Mouse (Mus musculus): ENCODE measurements around the gene Filip1l. TPM values are rescaled to one million over a fixed set of nuclear protein-coding genes. Genes with fewer than 3 reads are reported as not detected.

Gene Filip1l
- polyA plus RNA-seq, 1 experiment from 2014 or later: 2.2 TPM

GRCm38 (mm10) chr16:57398387-57399214, 45.7 kb downstream of the Filip1l start:
- H3K9me3 ChIP-seq (replicated peaks; ENCODE audit: control insufficient read depth, low read length, poor library complexity, severe bottlenecking): no peaks in the 10 kb centered on the region
- H3K4me1 ChIP-seq (ENCODE audit: control insufficient read depth, insufficient read depth, low read length): no peaks in the 10 kb centered on the region
- ATAC-seq: peak; percentile 61; the same call in 1 of the 2 replicates
- H3K27me3 ChIP-seq (ENCODE audit: control insufficient read depth, insufficient read depth, low read depth, low read length): no peaks in the 10 kb centered on the region
- WGBS: 60% methylated on average over 18 of the region's 18 CpGs
- no peak overlapping the region for H3K4me2 ChIP-seq (ENCODE audit: low read length)
- no peak overlapping the region for H3K9ac ChIP-seq (ENCODE audit: low read depth, low read length)
- H3K4me3 ChIP-seq (ENCODE audit: low read depth, low read length): no peak overlapping the region
- no peaks in the 10 kb centered on the region for H3K36me3 ChIP-seq (ENCODE audit: control insufficient read depth, insufficient read depth, low read length)
- H3K27ac ChIP-seq (ENCODE audit: low read length): no peak overlapping the region

GRCm38 (mm10) chr16:57399566-57399965, 46.7 kb downstream of the Filip1l start:
- H3K27me3 ChIP-seq (ENCODE audit: control insufficient read depth, insufficient read depth, low read depth, low read length): no peaks in the 10 kb centered on the region
- no peak overlapping the region for H3K27ac ChIP-seq (ENCODE audit: low read length)
- no peak overlapping the region for H3K9ac ChIP-seq (ENCODE audit: low read depth, low read length)
- H3K4me2 ChIP-seq (ENCODE audit: low read length): no peak overlapping the region
- ATAC-seq: no peak
- H3K36me3 ChIP-seq (ENCODE audit: control insufficient read depth, insufficient read depth, low read length): no peaks in the 10 kb centered on the region
- no peaks in the 10 kb centered on the region for H3K9me3 ChIP-seq (replicated peaks; ENCODE audit: control insufficient read depth, low read length, poor library complexity, severe bottlenecking)
- H3K4me1 ChIP-seq (ENCODE audit: control insufficient read depth, insufficient read depth, low read length): no peaks in the 10 kb centered on the region
- WGBS: 89% methylated on average over 10 of the region's 10 CpGs
- no peak overlapping the region for H3K4me3 ChIP-seq (ENCODE audit: low read depth, low read length)

- Histone ChIP-seq H3K27ac (ENCODE audit: low read length) (no peak overlapping the region), H3K9me3 (replicated peaks; ENCODE audit: control insufficient read depth, low read length, poor library complexity, severe bottlenecking) (no peaks in the 10 kb centered on the region), H3K4me3 (ENCODE audit: low read depth, low read length) (no peak overlapping the region), H3K4me2 (ENCODE audit: low read length) (no peak overlapping the region), H3K36me3 (ENCODE audit: control insufficient read depth, insufficient read depth, low read length) (no peaks in the 10 kb centered on the region), H3K9ac (ENCODE audit: low read depth, low read length) (no peak overlapping the region), H3K4me1 (ENCODE audit: control insufficient read depth, insufficient read depth, low read length) (no peaks in the 10 kb centered on the region), H3K27me3 (ENCODE audit: control insufficient read depth, insufficient read depth, low read depth, low read length) (no peaks in the 10 kb centered on the region)
- WGBS: 53% methylated on average over 6 of the region's 6 CpGs
- no peak for ATAC-seq
These were observed 48.8 kb downstream of the Filip1l start for GRCm38 (mm10) chr16:57401702-57402101.

- Histone ChIP-seq H3K4me3 (ENCODE audit: low read depth, low read length) (no peak overlapping the region), H3K9ac (ENCODE audit: low read depth, low read length) (no peak overlapping the region)
- WGBS: 82% methylated on average over 4 of the region's 4 CpGs
These were observed 50.0 kb downstream of the Filip1l start for GRCm38 (mm10) chr16:57402910-57403309.

GRCm38 (mm10) chr16:57403825-57404224, 50.9 kb downstream of the Filip1l start:
- Histone ChIP-seq H3K9ac (ENCODE audit: low read depth, low read length) (no peak overlapping the region), H3K36me3 (ENCODE audit: control insufficient read depth, insufficient read depth, low read length) (no peaks in the 10 kb centered on the region), H3K4me2 (ENCODE audit: low read length) (no peak overlapping the region), H3K4me3 (ENCODE audit: low read depth, low read length) (no peak overlapping the region), H3K4me1 (ENCODE audit: control insufficient read depth, insufficient read depth, low read length) (no peaks in the 10 kb centered on the region), H3K27me3 (ENCODE audit: control insufficient read depth, insufficient read depth, low read depth, low read length) (no peaks in the 10 kb centered on the region), H3K9me3 (replicated peaks; ENCODE audit: control insufficient read depth, low read length, poor library complexity, severe bottlenecking) (no peaks in the 10 kb centered on the region), H3K27ac (ENCODE audit: low read length) (no peak overlapping the region)
- peak; percentile 40; the same call in 1 of the 2 replicates for ATAC-seq
- 77% methylated on average over 5 of the region's 5 CpGs for WGBS

More at GRCm38 (mm10) chr16:57402910-57403309, 50.0 kb downstream of the Filip1l start:
- Histone ChIP-seq H3K4me1 (ENCODE audit: control insufficient read depth, insufficient read depth, low read length) (no peaks in the 10 kb centered on the region), H3K27ac (ENCODE audit: low read length) (no peak overlapping the region), H3K4me2 (ENCODE audit: low read length) (no peak overlapping the region), H3K27me3 (ENCODE audit: control insufficient read depth, insufficient read depth, low read depth, low read length) (no peaks in the 10 kb centered on the region), H3K36me3 (ENCODE audit: control insufficient read depth, insufficient read depth, low read length) (no peaks in the 10 kb centered on the region), H3K9me3 (replicated peaks; ENCODE audit: control insufficient read depth, low read length, poor library complexity, severe bottlenecking) (no peaks in the 10 kb centered on the region)
- no peak for ATAC-seq

- no peak for ATAC-seq
- H3K27ac ChIP-seq (ENCODE audit: low read length): no peak overlapping the region
- no peaks in the 10 kb centered on the region for H3K4me1 ChIP-seq (ENCODE audit: control insufficient read depth, insufficient read depth, low read length)
- no peaks in the 10 kb centered on the region for H3K36me3 ChIP-seq (ENCODE audit: control insufficient read depth, insufficient read depth, low read length)
- no peaks in the 10 kb centered on the region for H3K9me3 ChIP-seq (replicated peaks; ENCODE audit: control insufficient read depth, low read length, poor library complexity, severe bottlenecking)
- H3K4me2 ChIP-seq (ENCODE audit: low read length): no peak overlapping the region
- H3K4me3 ChIP-seq (ENCODE audit: low read depth, low read length): no peak overlapping the region
- no peak overlapping the region for H3K9ac ChIP-seq (ENCODE audit: low read depth, low read length)
- H3K27me3 ChIP-seq (ENCODE audit: control insufficient read depth, insufficient read depth, low read depth, low read length): no peaks in the 10 kb centered on the region
- 62% methylated on average over 4 of the region's 4 CpGs for WGBS
These were observed 59.9 kb downstream of the Filip1l start for GRCm38 (mm10) chr16:57412766-57413165.

GRCm38 (mm10) chr16:57416049-57416448, 63.2 kb downstream of the Filip1l start:
- no peak for ATAC-seq
- no peaks in the 10 kb centered on the region for H3K27me3 ChIP-seq (ENCODE audit: control insufficient read depth, insufficient read depth, low read depth, low read length)
- H3K36me3 ChIP-seq (ENCODE audit: control insufficient read depth, insufficient read depth, low read length): no peaks in the 10 kb centered on the region
- H3K4me3 ChIP-seq (ENCODE audit: low read depth, low read length): no peak overlapping the region
- H3K9me3 ChIP-seq (replicated peaks; ENCODE audit: control insufficient read depth, low read length, poor library complexity, severe bottlenecking): no peaks in the 10 kb centered on the region
- H3K9ac ChIP-seq (ENCODE audit: low read depth, low read length): no peak overlapping the region
- 65% methylated on average over 2 of the region's 2 CpGs for WGBS
- no peak overlapping the region for H3K4me2 ChIP-seq (ENCODE audit: low read length)
- H3K4me1 ChIP-seq (ENCODE audit: control insufficient read depth, insufficient read depth, low read length): no peaks in the 10 kb centered on the region
- no peak overlapping the region for H3K27ac ChIP-seq (ENCODE audit: low read length)

GRCm38 (mm10) chr16:57417017-57417416, 64.1 kb downstream of the Filip1l start:
- H3K4me2 ChIP-seq (ENCODE audit: low read length): no peak overlapping the region
- H3K36me3 ChIP-seq (ENCODE audit: control insufficient read depth, insufficient read depth, low read length): no peaks in the 10 kb centered on the region
- H3K4me1 ChIP-seq (ENCODE audit: control insufficient read depth, insufficient read depth, low read length): no peaks in the 10 kb centered on the region
- WGBS: 84% methylated on average over 9 of the region's 9 CpGs
- no peak overlapping the region for H3K4me3 ChIP-seq (ENCODE audit: low read depth, low read length)
- H3K9me3 ChIP-seq (replicated peaks; ENCODE audit: control insufficient read depth, low read length, poor library complexity, severe bottlenecking): no peaks in the 10 kb centered on the region
- H3K9ac ChIP-seq (ENCODE audit: low read depth, low read length): no peak overlapping the region
- no peak for ATAC-seq
- H3K27me3 ChIP-seq (ENCODE audit: control insufficient read depth, insufficient read depth, low read depth, low read length): no peaks in the 10 kb centered on the region
- no peak overlapping the region for H3K27ac ChIP-seq (ENCODE audit: low read length)

GRCm38 (mm10) chr16:57417955-57418354, 65.1 kb downstream of the Filip1l start:
- Histone ChIP-seq H3K9me3 (replicated peaks; ENCODE audit: control insufficient read depth, low read length, poor library complexity, severe bottlenecking) (no peaks in the 10 kb centered on the region), H3K36me3 (ENCODE audit: control insufficient read depth, insufficient read depth, low read length) (no peaks in the 10 kb centered on the region), H3K27ac (ENCODE audit: low read length) (no peak overlapping the region), H3K9ac (ENCODE audit: low read depth, low read length) (no peak overlapping the region), H3K4me2 (ENCODE audit: low read length) (no peak overlapping the region), H3K27me3 (ENCODE audit: control insufficient read depth, insufficient read depth, low read depth, low read length) (no peaks in the 10 kb centered on the region), H3K4me1 (ENCODE audit: control insufficient read depth, insufficient read depth, low read length) (no peaks in the 10 kb centered on the region), H3K4me3 (ENCODE audit: low read depth, low read length) (no peak overlapping the region)
- ATAC-seq: no peak
- WGBS: 83% methylated on average over 1 of the region's 1 CpGs
